Mouse (Mus musculus) Muller cell, postnatal 12 days (primary cell): ENCODE measurements around the gene Opa3.
A peak's percentile ranks its signal among the peaks of the same experiment; 100 is the strongest.

Source experiments
- DNase-seq: peaks from one replicate; pipeline ENCODE4 v3.0.0-alpha.2; 2015; ENCODE audit errors: inconsistent ontology term

Gene Opa3

GRCm38 (mm10) chr7:19227883-19228792, at the start of gene Opa3:
Gene Opa3, plus strand, starts transcription at chr7:19228334.
- DNase-seq = peak; percentile 99

GRCm38 (mm10) chr7:19178443-19179092, 49.6 kb upstream of the Opa3 start:
- DNase-seq = peak; percentile 57

GRCm38 (mm10) chr7:19179173-19179572, 49.0 kb upstream of the Opa3 start:
- peak; percentile 49 for DNase-seq

- DNase-seq = no peak
Measured at GRCm38 (mm10) chr7:19179936-19180335, 48.2 kb upstream of the Opa3 start.

- peak; percentile 64 for DNase-seq
Measured at GRCm38 (mm10) chr7:19180862-19181429, 47.2 kb upstream of the Opa3 start.

- DNase-seq = no peak
Measured at GRCm38 (mm10) chr7:19184250-19184649, 43.9 kb upstream of the Opa3 start.

GRCm38 (mm10) chr7:19184758-19185157, 43.4 kb upstream of the Opa3 start:
- DNase-seq = no peak

- no peak for DNase-seq
Measured at GRCm38 (mm10) chr7:19194676-19195075, 33.5 kb upstream of the Opa3 start.

- DNase-seq = no peak
Measured at GRCm38 (mm10) chr7:19196676-19197075, 31.5 kb upstream of the Opa3 start.

- no peak for DNase-seq
Measured at GRCm38 (mm10) chr7:19197985-19198384, 30.1 kb upstream of the Opa3 start.

GRCm38 (mm10) chr7:19201660-19202059, 26.5 kb upstream of the Opa3 start:
- DNase-seq = no peak

GRCm38 (mm10) chr7:19202065-19202850, 25.9 kb upstream of the Opa3 start:
- DNase-seq = no peak

- DNase-seq = no peak
Measured at GRCm38 (mm10) chr7:19208201-19208910, 19.8 kb upstream of the Opa3 start.

GRCm38 (mm10) chr7:19208944-19209472, 19.1 kb upstream of the Opa3 start:
- DNase-seq = peak; percentile 31

GRCm38 (mm10) chr7:19209494-19209893, 18.6 kb upstream of the Opa3 start:
- no peak for DNase-seq

GRCm38 (mm10) chr7:19210010-19210409, 18.1 kb upstream of the Opa3 start:
- DNase-seq = no peak

GRCm38 (mm10) chr7:19211041-19211675, 17.0 kb upstream of the Opa3 start:
- DNase-seq = no peak

GRCm38 (mm10) chr7:19211996-19212755, 16.0 kb upstream of the Opa3 start, which contains the start of gene Gpr4:
Gene Gpr4, plus strand, starts transcription at chr7:19212538.
- DNase-seq = peak; percentile 59

- DNase-seq = no peak
Measured at GRCm38 (mm10) chr7:19213385-19213784, 14.7 kb upstream of the Opa3 start.

- DNase-seq = no peak
Measured at GRCm38 (mm10) chr7:19214369-19214768, 13.8 kb upstream of the Opa3 start.
